Mouse (Mus musculus): Measurements from ENCODE around the gene Slc50a1. TPM values are rescaled to one million over a fixed set of nuclear protein-coding genes. Genes with fewer than 3 reads are reported as not detected.
A peak's percentile ranks its signal among the peaks of the same experiment; 100 is the strongest.

Slc50a1 gene
- polyA plus RNA-seq, 2 experiments = 16.5 to 18.7 TPM

DNA sequence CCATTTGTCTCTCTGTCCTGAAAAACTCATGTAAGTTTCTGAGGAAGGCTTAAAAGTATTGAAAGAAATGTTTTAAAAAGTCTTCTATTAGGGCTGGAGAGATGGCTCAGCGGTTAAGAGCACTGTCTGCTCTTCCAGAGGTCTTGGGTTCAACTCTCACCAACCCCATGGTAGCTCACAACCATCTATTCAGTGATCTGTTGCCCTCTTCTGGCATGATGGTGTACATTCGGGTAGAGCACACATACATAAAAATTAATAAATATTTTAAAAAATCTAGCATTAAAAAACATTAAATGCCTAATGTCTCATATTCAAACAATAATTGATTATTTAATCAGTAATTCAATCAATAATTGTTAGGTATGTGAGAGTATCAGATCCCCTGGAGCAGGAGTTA, 30.1 kb upstream of the Slc50a1 start:
- H3K9me3 ChIP-seq (ENCODE audit: control insufficient read depth, low read length) = no peaks in the 10 kb centered on the region
- TF ChIP-seq EP300 (IDR thresholded peaks at IDR 0.05; ENCODE audit: low read depth) (no peak), CTCF (IDR thresholded peaks at IDR 0.05; ENCODE audit: low read depth) (peak; percentile 15; the same call in 1 of the 2 replicates)
- no peak for DNase-seq (ENCODE audit: low read depth in 3 of 3, low spot score in 3 of 3)
- H3K27ac ChIP-seq = no peak overlapping the region
- no peak overlapping the region for H3K4me3 ChIP-seq (ENCODE audit: insufficient read depth in 1 of 2, low read depth in 2 of 2, low read length in 2 of 2)
- no peak overlapping the region for H3K4me2 ChIP-seq (ENCODE audit: low read depth)
- H3K4me1 ChIP-seq (replicated peaks; ENCODE audit: control insufficient read depth in 2 of 2, insufficient read depth in 2 of 2, low read length in 1 of 2) = peaks cover 0 to 5% of the 10 kb centered on the region in 2 experiments; a peak in 2 of 4 replicates
- no peak overlapping the region for H3K9ac ChIP-seq (replicated peaks)
- no peaks in the 10 kb centered on the region for H3K36me3 ChIP-seq (replicated peaks; ENCODE audit: control insufficient read depth, insufficient read depth, low read depth)
- peaks cover 9% of the 10 kb centered on the region for H3K27me3 ChIP-seq (ENCODE audit: control insufficient read depth, insufficient read depth, low read length)
- no peak for ATAC-seq (ENCODE audit: insufficient read depth)
- WGBS (ENCODE audit: insufficient replicate concordance) = 39% methylated on average over 2 of the region's 2 CpGs

GRCm38 (mm10) chr3:89300071-89300470, 29.7 kb upstream of the Slc50a1 start:
- peaks cover 0 to 5% of the 10 kb centered on the region in 2 experiments; a peak in 2 of 4 replicates for H3K4me1 ChIP-seq (replicated peaks; ENCODE audit: control insufficient read depth in 2 of 2, insufficient read depth in 2 of 2, low read length in 1 of 2)
- peaks cover 9% of the 10 kb centered on the region for H3K27me3 ChIP-seq (ENCODE audit: control insufficient read depth, insufficient read depth, low read length)
- DNase-seq (ENCODE audit: low read depth in 3 of 3, low spot score in 3 of 3) (no peak), ATAC-seq (ENCODE audit: insufficient read depth) (no peak)
- TF ChIP-seq EP300 (IDR thresholded peaks at IDR 0.05; ENCODE audit: low read depth) = no peak
- TF ChIP-seq CTCF (IDR thresholded peaks at IDR 0.05; ENCODE audit: low read depth) = no peak
- no peak overlapping the region for H3K4me3 ChIP-seq (ENCODE audit: insufficient read depth in 1 of 2, low read depth in 2 of 2, low read length in 2 of 2)
- 32% methylated on average over 1 of the region's 1 CpGs for WGBS (ENCODE audit: insufficient replicate concordance)
- no peak overlapping the region for H3K9ac ChIP-seq (replicated peaks)
- no peaks in the 10 kb centered on the region for H3K9me3 ChIP-seq (ENCODE audit: control insufficient read depth, low read length)
- no peaks in the 10 kb centered on the region for H3K36me3 ChIP-seq (replicated peaks; ENCODE audit: control insufficient read depth, insufficient read depth, low read depth)
- H3K4me2 ChIP-seq (ENCODE audit: low read depth) = peak overlapping the region; percentile 28; the same call in 1 of the 2 replicates
- no peak overlapping the region for H3K27ac ChIP-seq

DNA sequence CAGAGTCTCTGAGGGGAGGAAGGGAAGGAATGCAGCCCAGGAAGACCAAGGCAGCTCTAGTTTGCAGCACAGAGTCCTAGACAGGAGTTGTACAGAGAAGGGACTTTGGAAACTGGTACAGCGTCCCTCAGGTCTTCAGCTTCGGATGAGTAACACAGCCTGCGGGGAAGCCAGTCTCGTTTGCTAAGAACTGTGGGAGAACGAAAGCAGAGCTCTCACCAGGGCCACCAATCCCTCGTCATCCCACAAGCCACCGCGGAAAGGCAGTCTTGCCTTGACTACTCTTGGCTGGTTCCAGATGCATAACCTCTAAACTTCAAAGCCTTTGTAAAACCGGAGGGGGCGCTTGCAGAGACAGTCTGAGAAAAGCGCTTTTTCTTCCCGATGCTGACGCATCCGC, 29.1 kb upstream of the Slc50a1 start:
- no peaks in the 10 kb centered on the region for H3K36me3 ChIP-seq (replicated peaks; ENCODE audit: control insufficient read depth, insufficient read depth, low read depth)
- H3K4me1 ChIP-seq (replicated peaks; ENCODE audit: control insufficient read depth in 2 of 2, insufficient read depth in 2 of 2, low read length in 1 of 2) = peaks cover 0 to 6% of the 10 kb centered on the region in 2 experiments; a peak in 2 of 4 replicates
- H3K9ac ChIP-seq (replicated peaks) = no peak overlapping the region
- TF ChIP-seq CTCF (IDR thresholded peaks at IDR 0.05; ENCODE audit: low read depth) (no peak), EP300 (IDR thresholded peaks at IDR 0.05; ENCODE audit: low read depth) (no peak)
- 4% methylated on average over 14 of the region's 14 CpGs for WGBS (ENCODE audit: insufficient replicate concordance)
- no peaks in the 10 kb centered on the region for H3K9me3 ChIP-seq (ENCODE audit: control insufficient read depth, low read length)
- no peak for ATAC-seq (ENCODE audit: insufficient read depth)
- no peak for DNase-seq (ENCODE audit: low read depth in 3 of 3, low spot score in 3 of 3)
- no peak overlapping the region for H3K4me3 ChIP-seq (ENCODE audit: insufficient read depth in 1 of 2, low read depth in 2 of 2, low read length in 2 of 2)
- peak overlapping the region; percentile 28; the same call in 1 of the 2 replicates for H3K4me2 ChIP-seq (ENCODE audit: low read depth)
- peaks cover 9% of the 10 kb centered on the region for H3K27me3 ChIP-seq (ENCODE audit: control insufficient read depth, insufficient read depth, low read length)
- no peak overlapping the region for H3K27ac ChIP-seq

DNA sequence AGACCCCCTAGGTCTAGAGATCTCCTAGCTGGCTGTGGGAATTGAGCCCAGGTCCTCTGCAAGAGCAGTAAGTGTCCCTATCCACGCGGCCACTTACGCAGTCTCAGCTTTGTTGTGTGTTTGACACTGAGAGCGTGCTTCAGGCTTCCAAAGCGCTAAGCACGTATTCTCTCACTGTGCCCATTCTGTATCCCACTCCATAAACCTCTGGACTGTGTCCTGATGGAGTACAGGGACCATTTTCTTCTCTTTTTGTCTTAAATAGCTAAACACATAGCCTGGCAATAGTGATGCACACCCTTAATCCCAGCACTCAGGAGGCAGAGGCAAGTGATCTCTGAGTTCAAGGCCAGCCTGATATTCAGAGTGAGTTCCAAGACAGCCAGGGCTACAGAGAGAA, 28.5 kb upstream of the Slc50a1 start:
- no peak overlapping the region for H3K4me3 ChIP-seq (ENCODE audit: insufficient read depth in 1 of 2, low read depth in 2 of 2, low read length in 2 of 2)
- no peak overlapping the region for H3K9ac ChIP-seq (replicated peaks)
- WGBS (ENCODE audit: insufficient replicate concordance) = 56% methylated on average over 6 of the region's 6 CpGs
- no peak for DNase-seq (ENCODE audit: low read depth in 3 of 3, low spot score in 3 of 3)
- no peak overlapping the region for H3K27ac ChIP-seq
- H3K36me3 ChIP-seq (replicated peaks; ENCODE audit: control insufficient read depth, insufficient read depth, low read depth) = no peaks in the 10 kb centered on the region
- TF ChIP-seq EP300 (IDR thresholded peaks at IDR 0.05; ENCODE audit: low read depth) (no peak), CTCF (IDR thresholded peaks at IDR 0.05; ENCODE audit: low read depth) (no peak)
- ATAC-seq (ENCODE audit: insufficient read depth) = no peak
- peaks cover 0 to 10% of the 10 kb centered on the region in 2 experiments; a peak in 2 of 4 replicates for H3K4me1 ChIP-seq (replicated peaks; ENCODE audit: control insufficient read depth in 2 of 2, insufficient read depth in 2 of 2, low read length in 1 of 2)
- no peak overlapping the region for H3K4me2 ChIP-seq (ENCODE audit: low read depth)
- H3K27me3 ChIP-seq (ENCODE audit: control insufficient read depth, insufficient read depth, low read length) = peaks cover 9% of the 10 kb centered on the region
- H3K9me3 ChIP-seq (ENCODE audit: control insufficient read depth, low read length) = no peaks in the 10 kb centered on the region

DNA sequence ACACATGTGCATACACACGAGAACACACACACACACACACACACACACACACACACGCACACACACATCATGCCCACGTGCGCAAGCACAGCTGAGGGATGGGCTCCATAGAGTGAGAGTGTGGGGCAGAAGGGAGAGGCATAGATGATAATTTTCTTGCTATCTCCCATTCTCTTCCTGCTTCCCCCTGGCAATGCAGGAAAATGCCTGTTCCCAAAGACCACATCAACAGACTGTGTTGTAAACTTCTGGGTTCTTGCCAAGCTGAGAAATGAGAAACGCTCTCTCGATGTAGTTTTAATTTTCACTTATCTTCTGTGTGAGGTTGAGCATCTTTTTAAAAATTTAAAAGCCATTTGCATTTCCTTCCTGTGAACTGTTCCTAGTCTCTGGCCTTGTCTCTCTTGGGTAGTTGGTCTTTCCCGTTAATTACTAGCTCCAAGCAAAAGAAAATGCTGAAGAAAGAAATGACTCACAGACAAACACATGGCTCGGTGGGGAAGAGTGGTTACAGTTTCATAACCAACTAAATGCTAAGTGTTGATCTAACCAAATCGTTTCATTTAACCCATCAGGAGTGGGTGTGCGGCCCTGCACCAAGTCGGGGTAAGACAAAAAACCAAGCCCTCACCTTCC, 26.5 kb upstream of the Slc50a1 start:
- no peak overlapping the region for H3K4me2 ChIP-seq (ENCODE audit: low read depth)
- no peak overlapping the region for H3K9ac ChIP-seq (replicated peaks)
- H3K9me3 ChIP-seq (ENCODE audit: control insufficient read depth, low read length) = no peaks in the 10 kb centered on the region
- no peaks in the 10 kb centered on the region for H3K36me3 ChIP-seq (replicated peaks; ENCODE audit: control insufficient read depth, insufficient read depth, low read depth)
- 62% methylated on average over 11 of the region's 11 CpGs for WGBS (ENCODE audit: insufficient replicate concordance)
- DNase-seq (ENCODE audit: low read depth in 3 of 3, low spot score in 3 of 3) = no peak
- H3K27me3 ChIP-seq (ENCODE audit: control insufficient read depth, insufficient read depth, low read length) = peaks cover 9% of the 10 kb centered on the region
- ATAC-seq (ENCODE audit: insufficient read depth) = no peak
- H3K4me3 ChIP-seq (ENCODE audit: insufficient read depth in 1 of 2, low read depth in 2 of 2, low read length in 2 of 2) = no peak overlapping the region
- peaks cover 0 to 13% of the 10 kb centered on the region in 2 experiments; a peak in 2 of 4 replicates for H3K4me1 ChIP-seq (replicated peaks; ENCODE audit: control insufficient read depth in 2 of 2, insufficient read depth in 2 of 2, low read length in 1 of 2)
- TF ChIP-seq CTCF (IDR thresholded peaks at IDR 0.05; ENCODE audit: low read depth) (no peak), EP300 (IDR thresholded peaks at IDR 0.05; ENCODE audit: low read depth) (no peak)
- no peak overlapping the region for H3K27ac ChIP-seq
